Mouse (Mus musculus) activated CD4-positive, CD25-positive, alpha-beta regulatory T cell, adult 9 weeks (primary cell): ENCODE data around the gene G6pc3. TPM values are rescaled to one million over a fixed set of nuclear protein-coding genes. Genes with fewer than 3 reads are reported as not detected.

ENCODE experiments used
- polyA plus RNA-seq: library from polyadenylated mRNA; unstranded; fragments of 100-300 nt; shearing (Covaris generic); gene quantifications from one replicate; pipeline ENCODE4 v1.2.1, GENCODE M21; 2017

G6pc3 gene
- polyA plus RNA-seq: 41.3 TPM

GRCm38 (mm10) chr11:102189461-102190436 is at the start of gene G6pc3:
Gene G6pc3 (plus strand): TSS chr11:102189620.

GRCm38 (mm10) chr11:102145471-102146001 is 43.9 kb upstream of the G6pc3 start, which contains the start of gene Nags:
Gene Nags (plus strand): TSS chr11:102145513.

GRCm38 (mm10) chr11:102156039-102156785 is 33.2 kb upstream of the G6pc3 start, which contains the start of gene Tmem101:
Gene Tmem101 (minus strand): TSS chr11:102156404.

GRCm38 (mm10) chr11:102184646-102185495 is 4.5 kb upstream of the G6pc3 start, which contains the start of gene Lsm12:
Gene Lsm12 (minus strand): TSS chr11:102185296.

GRCm38 (mm10) chr11:102230006-102230741 is 40.8 kb downstream of the G6pc3 start, which contains the start of gene Hdac5:
Gene Hdac5 (minus strand): TSS chr11:102230166.

Other genes with a start within 250 kb of the G6pc3 start
- not detected for gene Sost, start 222.6 kb upstream of the G6pc3 start, polyA plus RNA-seq
- gene Cfap97d1, start 205.3 kb upstream of the G6pc3 start, polyA plus RNA-seq: not detected
- 0.29 TPM for gene Dusp3, start 202.6 kb upstream of the G6pc3 start, polyA plus RNA-seq
- not detected for gene Mpp3, start 161.2 kb upstream of the G6pc3 start, polyA plus RNA-seq
- gene Cd300lg, start 148.1 kb upstream of the G6pc3 start, polyA plus RNA-seq: 0.11 TPM
- gene Mpp2, start 101.1 kb upstream of the G6pc3 start, polyA plus RNA-seq: 5.7 TPM
- not detected for gene Ppy, start 88.3 kb upstream of the G6pc3 start, polyA plus RNA-seq
- not detected for gene Pyy, start 81.8 kb upstream of the G6pc3 start, polyA plus RNA-seq
- gene Nags, start 44.1 kb upstream of the G6pc3 start, polyA plus RNA-seq: not detected
- gene Tmem101, start 33.2 kb upstream of the G6pc3 start, polyA plus RNA-seq: 17.7 TPM
- gene Lsm12, start 4.3 kb upstream of the G6pc3 start, polyA plus RNA-seq: 56.1 TPM
- gene Hdac5, start 40.5 kb downstream of the G6pc3 start, polyA plus RNA-seq: 16.7 TPM
- gene BC030867, start 59.3 kb downstream of the G6pc3 start, polyA plus RNA-seq: 1.3 TPM
- gene Asb16, start 79.1 kb downstream of the G6pc3 start, polyA plus RNA-seq: not detected
- gene Tmub2, start 95.3 kb downstream of the G6pc3 start, polyA plus RNA-seq: 66.9 TPM
- gene Atxn7l3, start 107.0 kb downstream of the G6pc3 start, polyA plus RNA-seq: 8.3 TPM
- 102 TPM for gene Ubtf, start 130.1 kb downstream of the G6pc3 start, polyA plus RNA-seq
- gene Slc4a1, start 176.6 kb downstream of the G6pc3 start, polyA plus RNA-seq: 5.5 TPM
- 24.5 TPM for gene Rundc3a, start 203.8 kb downstream of the G6pc3 start, polyA plus RNA-seq
- 49.2 TPM for gene Slc25a39, start 218.3 kb downstream of the G6pc3 start, polyA plus RNA-seq
- 66.1 TPM for gene Grn, start 240.7 kb downstream of the G6pc3 start, polyA plus RNA-seq